Mouse (Mus musculus): ENCODE measurements at regions not wholly inside any gene's neighbourhood (a gene's known extent, or its start where the extent isn't known, plus 50 kb on each side); places are given as distances from the start of the nearest gene placed in this dataset.
"Not testable (repeated sequence)": the region's sequence is repeated elsewhere in the genome, so short reads cannot be mapped to it uniquely, and the experiment has no call there.

DNA sequence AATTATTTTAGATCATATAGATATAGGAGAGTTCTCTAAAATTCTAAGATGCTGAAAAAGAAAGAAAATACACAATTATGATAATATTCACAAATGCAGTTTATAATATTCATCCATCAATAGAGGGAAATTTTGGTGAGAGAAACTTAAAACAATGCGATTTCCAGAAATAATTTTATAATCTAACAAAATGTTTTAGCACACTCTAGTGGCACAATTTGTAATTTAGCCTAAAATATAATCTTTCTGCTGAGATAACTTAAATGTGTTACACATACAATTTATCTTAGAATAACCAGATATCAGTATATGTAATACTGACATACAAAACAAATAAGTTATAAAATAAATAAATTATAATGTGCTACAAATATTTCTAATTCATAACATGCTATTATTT lies 159.5 kb upstream of the Klhl4 start:
- no peak for DNase-seq

GRCm38 (mm10) chrX:114324285-114324684 lies 149.8 kb upstream of the Klhl4 start:
- DNase-seq = peak in 1 of 2 experiments; percentile 0

DNA sequence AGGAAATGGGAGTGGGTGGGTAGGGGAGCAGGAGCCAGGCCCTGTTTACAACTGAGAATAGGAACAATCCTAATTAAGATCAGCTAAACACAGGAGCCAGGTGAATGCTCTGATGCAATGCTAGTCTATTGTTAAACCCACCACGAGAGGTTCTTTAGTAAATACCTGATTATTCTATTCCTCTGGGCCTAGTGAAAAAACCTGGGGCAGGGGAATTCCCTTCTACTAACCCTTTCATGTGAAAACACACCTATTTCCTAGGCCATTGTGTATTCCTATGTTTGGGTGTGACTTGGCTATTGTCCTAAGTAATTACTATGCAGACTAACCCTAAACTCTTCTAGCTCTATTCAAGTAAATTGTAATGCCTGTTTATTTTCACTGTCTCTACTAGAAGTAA lies 138.0 kb upstream of the Klhl4 start:
- not testable (repeated sequence) for DNase-seq

- no peak for DNase-seq
Measured at GRCm38 (mm10) chrX:114359240-114359639, 114.9 kb upstream of the Klhl4 start.
